Mouse (Mus musculus) testis, postnatal 10 days (tissue): ENCODE data around the gene Amotl1.
"Not testable (repeated sequence)": the region's sequence is repeated elsewhere in the genome, so short reads cannot be mapped to it uniquely, and the experiment has no call there.

Experiments
- DNase-seq: peaks from one replicate; pipeline ENCODE4 v3.0.0; 2021; ENCODE audit warnings: low spot score

The Amotl1 gene

GRCm38 (mm10) chr9:14644956-14645355, at the start of gene Amotl1:
TSS of gene Amotl1 (minus strand) at chr9:14645056.
- DNase-seq: no peak

GRCm38 (mm10) chr9:14689376-14690108, 44.7 kb upstream of the Amotl1 start:
- DNase-seq: peak; percentile 64

- DNase-seq: no peak
Observed at GRCm38 (mm10) chr9:14684363-14684762, 39.5 kb upstream of the Amotl1 start.

- no peak for DNase-seq
Observed at GRCm38 (mm10) chr9:14682741-14683140, 37.9 kb upstream of the Amotl1 start.

GRCm38 (mm10) chr9:14680584-14680983, 35.7 kb upstream of the Amotl1 start:
- no peak for DNase-seq

- no peak for DNase-seq
Observed at GRCm38 (mm10) chr9:14675707-14676691, 31.1 kb upstream of the Amotl1 start.

GRCm38 (mm10) chr9:14674506-14674905, 29.6 kb upstream of the Amotl1 start:
- DNase-seq: no peak

GRCm38 (mm10) chr9:14673109-14673508, 28.3 kb upstream of the Amotl1 start:
- DNase-seq: no peak

- DNase-seq: not testable (repeated sequence)
Observed at GRCm38 (mm10) chr9:14671965-14672364, 27.1 kb upstream of the Amotl1 start.

- no peak for DNase-seq
Observed at GRCm38 (mm10) chr9:14668382-14668781, 23.5 kb upstream of the Amotl1 start.

- DNase-seq: no peak
Observed at GRCm38 (mm10) chr9:14666071-14666470, 21.2 kb upstream of the Amotl1 start.

GRCm38 (mm10) chr9:14663591-14663990, 18.7 kb upstream of the Amotl1 start:
- no peak for DNase-seq

- DNase-seq: no peak
Observed at GRCm38 (mm10) chr9:14662876-14663275, 18.0 kb upstream of the Amotl1 start.

GRCm38 (mm10) chr9:14662138-14662537, 17.3 kb upstream of the Amotl1 start:
- no peak for DNase-seq

- no peak for DNase-seq
Observed at GRCm38 (mm10) chr9:14657926-14658325, 13.1 kb upstream of the Amotl1 start.

- DNase-seq: no peak
Observed at GRCm38 (mm10) chr9:14654010-14654409, 9.2 kb upstream of the Amotl1 start.

- no peak for DNase-seq
Observed at GRCm38 (mm10) chr9:14652761-14653160, 7.9 kb upstream of the Amotl1 start.

GRCm38 (mm10) chr9:14647849-14648248, 3.0 kb upstream of the Amotl1 start:
- no peak for DNase-seq

- no peak for DNase-seq
Observed at GRCm38 (mm10) chr9:14646641-14647040, 1.8 kb upstream of the Amotl1 start.

- no peak for DNase-seq
Observed at GRCm38 (mm10) chr9:14646061-14646460, 1.2 kb upstream of the Amotl1 start.

GRCm38 (mm10) chr9:14643328-14643727, 1.5 kb downstream of the Amotl1 start:
- no peak for DNase-seq

- no peak for DNase-seq
Observed at GRCm38 (mm10) chr9:14642251-14643021, 2.4 kb downstream of the Amotl1 start.
